Mouse (Mus musculus) ovary, postnatal 14 days (tissue): ENCODE measurements around the gene Wdr72.

Experiments
- DNase-seq: peaks from one replicate; pipeline ENCODE4 v3.0.0; 2022; ENCODE audit warnings: low spot score

The Wdr72 gene

DNA sequence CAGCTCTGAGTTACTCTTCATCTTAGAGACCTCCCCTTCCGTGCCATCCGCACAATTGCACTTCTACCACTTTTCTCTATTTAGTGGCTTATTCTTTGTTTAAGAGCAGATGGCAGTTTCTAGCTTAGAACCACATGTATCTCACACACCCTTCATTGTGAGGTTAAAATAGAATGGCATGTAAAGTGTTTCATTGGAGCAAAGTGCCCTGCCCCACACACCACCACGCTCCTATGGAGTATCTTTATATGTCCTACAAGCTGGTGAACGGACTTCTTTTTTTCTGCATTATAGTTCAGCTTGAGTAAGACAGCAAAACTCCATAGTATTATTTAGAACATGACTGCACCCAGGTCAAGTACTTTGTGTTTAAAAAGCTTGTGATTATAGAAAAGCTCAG, 137.9 kb downstream of the Wdr72 start:
- no peak for DNase-seq

DNA sequence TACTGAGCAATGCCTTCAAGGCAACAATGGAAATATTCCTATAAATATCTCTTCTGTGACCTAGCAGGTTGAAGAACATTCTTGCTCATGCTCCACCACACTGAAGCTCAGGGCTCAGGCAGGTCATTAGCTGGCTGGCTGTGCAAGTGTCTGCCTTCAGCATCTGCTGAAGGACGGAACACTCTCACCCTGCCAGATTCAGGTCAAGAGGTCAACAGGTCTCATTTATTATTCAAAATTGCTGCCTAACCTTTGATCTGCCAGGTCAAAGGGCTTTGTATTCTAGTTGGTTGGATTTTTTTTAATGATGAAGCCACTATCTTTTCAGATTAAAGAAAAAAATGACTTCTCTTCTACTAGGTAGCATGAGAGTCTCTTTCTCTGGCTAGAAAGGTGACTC, 139.3 kb downstream of the Wdr72 start:
- DNase-seq: no peak

DNA sequence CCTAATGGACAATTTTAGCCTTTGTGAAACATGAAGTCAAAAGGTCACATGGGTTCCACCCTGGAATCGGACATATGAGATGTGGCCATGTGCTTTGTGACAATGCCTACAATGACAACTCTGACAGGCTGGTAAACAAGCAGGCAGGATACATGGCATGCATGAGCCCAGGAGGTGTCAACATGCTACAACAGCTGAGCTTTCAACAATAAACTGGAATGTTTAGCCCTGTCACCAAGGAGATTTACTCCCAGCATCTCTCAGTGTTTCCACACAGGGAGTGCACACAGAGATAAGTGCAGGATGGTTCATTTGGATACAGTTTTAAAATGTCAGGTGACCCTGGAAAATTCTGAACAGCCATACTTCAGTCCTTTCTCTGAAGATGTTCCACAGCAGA, 140.4 kb downstream of the Wdr72 start:
- DNase-seq: no peak

DNA sequence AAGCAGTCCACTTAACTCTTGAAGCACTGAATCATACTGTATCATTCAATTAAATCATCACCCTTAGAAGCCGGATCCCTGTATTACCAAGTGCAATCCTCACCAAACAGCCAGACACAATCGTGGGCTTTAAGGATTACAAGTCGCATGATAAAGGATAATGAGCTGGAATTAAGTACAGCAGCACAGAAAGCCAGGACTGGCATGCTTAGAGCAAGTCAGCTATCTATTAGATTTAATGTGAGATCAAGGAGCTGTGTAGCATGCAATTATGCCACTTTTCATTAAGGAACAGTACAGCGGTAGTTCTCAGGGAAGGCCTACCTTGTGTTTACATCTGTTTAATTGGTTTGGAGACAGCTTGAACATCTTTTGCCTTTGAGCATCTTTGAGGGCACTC, 148.2 kb downstream of the Wdr72 start:
- no peak for DNase-seq

DNA sequence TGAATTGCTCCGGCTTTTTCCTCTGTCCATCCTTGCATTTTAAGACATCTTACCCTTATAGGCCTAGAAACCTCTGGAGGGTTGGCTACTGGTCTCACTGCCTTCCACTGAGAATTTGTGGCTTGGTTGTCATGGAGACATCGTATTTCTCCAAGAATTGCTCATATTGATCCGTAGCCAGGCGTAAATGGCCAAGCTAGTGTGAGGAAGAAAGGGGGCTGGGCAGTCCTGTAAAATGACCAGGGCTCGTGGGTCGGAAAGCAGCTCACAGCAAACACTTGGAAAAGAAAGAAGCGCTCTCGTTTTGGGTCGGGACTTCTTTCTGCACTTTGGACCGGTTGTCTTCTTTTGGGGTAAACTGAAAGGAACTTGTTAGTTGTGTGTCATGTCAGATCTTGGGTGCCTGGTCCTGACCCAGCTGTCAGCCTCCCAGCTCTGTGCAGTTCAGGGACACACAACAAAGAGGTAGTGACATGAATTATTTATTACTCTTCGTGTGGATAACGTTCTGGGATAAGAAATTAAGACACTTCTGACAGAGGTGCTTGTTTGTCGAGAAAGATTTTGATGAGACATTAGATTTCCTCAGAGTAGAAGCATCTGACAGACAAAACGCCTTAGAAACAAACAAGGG, 167.7 kb downstream of the Wdr72 start:
- DNase-seq: no peak

DNA sequence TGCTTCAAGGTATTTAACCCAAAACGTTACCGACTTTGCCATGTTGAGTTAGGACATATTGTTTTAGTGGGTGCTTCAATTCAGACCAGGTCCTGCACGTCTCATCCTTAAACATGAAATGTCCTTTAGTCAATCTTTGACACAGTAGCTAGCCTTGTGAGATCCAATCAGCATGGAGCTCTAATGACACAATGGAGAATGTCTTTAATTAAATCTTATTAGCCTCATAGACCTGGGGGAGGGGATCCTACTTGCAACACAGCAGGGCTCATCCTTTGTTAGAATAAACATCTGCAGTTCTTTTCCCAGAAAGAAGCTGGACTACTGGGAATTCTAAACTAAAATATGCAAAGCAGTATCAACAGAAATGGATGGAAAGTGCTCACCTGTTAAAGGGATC, 171.9 kb downstream of the Wdr72 start:
- DNase-seq: no peak

DNA sequence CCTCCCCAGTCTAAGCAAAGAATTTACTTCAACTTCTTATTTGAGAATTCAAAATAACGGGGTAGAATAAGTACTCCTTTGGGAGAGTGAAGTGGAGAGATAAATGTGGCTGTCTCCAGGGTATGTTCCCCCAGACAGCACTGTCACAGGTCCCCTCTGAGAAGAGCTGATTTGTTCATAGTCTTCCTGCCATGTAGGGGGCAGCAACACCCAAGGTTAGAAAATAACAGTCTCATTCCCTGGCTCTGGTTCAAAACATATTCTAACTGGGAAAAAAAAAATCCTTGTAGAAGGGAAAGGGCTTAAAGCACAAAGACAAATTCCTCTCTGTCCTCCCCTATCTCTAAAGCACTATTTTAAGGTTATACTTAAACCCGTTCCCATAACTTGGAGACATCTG, 176.1 kb downstream of the Wdr72 start:
- peak; percentile 8 for DNase-seq

DNA sequence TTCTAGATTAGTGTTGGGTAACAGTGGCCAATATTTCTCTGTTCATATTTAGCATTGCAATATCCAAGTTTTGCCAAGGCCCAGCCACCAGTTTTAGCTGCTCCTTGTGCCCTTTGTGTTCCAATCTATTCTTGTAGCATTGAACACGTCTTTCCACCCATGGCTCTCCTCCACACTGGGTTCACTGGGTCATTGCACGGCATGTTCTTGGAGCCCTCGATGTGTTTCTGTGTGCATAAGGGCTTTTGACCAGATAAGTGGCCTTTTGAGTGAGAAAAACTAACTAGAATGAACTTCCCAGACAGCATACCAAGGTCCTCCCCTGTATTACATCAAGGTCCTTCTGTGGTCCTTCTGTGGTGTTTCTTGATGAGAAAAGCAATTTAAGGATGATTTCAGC, 184.3 kb downstream of the Wdr72 start:
- DNase-seq: no peak

DNA sequence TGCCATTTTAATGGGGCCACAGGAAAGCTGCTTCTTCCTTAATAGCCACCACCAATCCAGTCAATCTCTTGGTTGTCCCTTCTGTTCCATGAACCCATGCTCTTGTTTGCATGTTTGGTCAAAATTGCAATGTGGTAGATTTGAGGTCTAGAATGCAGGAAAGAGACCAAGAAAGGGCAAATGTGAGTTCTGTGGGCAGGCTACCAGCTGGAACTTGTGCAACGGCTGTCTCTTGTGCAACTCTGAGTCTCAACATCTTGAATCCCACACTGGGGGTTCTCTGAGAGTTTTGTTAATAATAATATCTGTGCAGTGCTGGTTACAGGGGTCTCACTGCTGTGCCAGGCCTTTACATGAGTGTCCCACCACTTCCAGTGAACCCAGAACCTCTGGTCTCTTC, 208.6 kb downstream of the Wdr72 start:
- DNase-seq: no peak

DNA sequence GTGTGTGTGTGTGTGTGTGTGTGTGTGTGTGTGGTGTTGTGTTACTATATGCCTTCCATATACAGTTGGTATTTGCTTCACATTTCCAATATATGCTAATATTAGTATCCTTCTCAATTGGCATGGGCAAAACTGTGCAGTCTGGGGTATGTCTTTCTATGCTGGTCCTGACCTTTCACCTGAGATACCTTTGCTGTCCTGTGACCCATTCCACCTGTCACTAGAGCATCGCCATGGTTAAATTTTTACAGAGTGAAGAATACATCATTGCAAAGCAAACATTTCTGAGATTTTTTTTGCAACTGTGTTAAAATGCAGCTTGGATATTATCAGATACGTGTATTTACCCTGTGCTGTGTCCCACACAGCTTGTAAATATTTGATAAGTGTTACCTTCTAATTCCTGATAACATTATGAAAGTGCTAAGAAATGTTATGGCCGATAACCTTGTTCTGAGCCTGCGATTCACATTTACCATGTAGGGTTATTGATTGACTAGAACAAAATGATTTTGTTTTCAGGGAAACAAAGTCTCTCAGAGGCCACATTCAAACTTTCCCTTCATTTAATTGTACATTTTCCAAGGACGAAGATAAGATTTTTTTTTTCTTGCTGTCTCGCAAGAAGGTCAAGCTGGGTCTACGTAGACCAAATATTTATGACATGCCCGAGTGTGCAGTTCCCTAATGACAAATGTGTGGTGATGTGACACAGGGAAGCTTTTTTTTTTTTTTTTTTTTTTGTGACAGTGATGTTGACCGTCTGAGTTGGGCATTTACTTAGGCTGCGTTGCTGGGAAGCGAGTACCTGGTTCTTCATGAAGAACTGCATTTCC, 214.2 kb downstream of the Wdr72 start:
- DNase-seq: no peak

DNA sequence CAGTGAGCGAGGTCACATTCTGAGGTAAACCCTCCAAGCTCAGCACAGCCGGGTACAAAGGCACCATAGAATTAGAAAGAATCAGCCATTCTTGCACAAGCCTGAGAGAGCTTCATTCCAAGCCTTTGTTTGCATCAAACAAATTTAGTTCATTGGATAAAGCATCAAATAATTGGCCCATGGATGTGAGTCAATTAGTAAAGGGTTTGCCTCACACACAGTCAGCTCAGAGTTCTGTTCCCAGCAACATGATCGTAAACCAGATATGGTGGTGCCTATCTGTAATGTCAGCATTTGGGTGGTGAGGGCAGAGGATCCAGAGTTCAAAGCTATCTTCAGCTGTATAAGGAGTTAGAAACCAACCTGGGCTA, 214.8 kb downstream of the Wdr72 start:
- no peak for DNase-seq

DNA sequence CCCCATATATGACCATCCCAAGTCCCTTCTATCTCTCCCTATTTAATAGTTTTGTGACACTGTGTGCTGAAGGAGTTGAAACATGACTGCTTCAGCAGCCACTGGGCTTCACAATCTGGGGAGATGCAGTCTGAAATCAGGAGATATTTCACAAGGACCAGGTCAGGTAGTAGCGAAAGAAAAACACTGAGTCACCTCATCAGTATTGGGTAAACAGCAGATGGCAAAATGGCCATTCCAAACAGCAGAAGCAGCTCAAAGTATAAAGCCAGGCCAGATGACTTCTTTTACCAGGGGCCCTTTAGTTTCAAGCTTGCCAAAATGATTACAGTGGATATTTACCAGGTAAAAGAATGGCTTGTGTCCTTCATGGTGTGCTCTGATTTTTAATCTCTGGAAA, 215.8 kb downstream of the Wdr72 start:
- DNase-seq: no peak

DNA sequence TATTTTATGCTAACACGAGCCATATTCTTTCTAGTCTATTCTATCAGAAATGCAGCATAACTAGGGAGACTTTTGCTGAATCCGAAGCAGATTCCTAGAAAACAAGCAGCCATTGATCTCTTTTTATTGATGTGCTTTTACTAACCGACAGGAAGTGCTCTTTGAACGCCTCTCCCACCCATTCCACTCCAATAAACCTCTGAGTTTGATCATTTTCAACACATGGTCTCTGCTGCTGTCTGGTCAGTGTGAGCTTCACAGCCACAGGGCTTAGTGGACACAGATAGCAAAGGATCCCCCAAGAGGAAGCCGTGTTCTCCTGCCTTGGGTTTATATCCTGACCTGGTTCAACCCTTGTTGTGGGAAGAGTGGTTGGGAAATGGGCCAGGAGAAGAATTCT, 218.7 kb downstream of the Wdr72 start:
- no peak for DNase-seq

DNA sequence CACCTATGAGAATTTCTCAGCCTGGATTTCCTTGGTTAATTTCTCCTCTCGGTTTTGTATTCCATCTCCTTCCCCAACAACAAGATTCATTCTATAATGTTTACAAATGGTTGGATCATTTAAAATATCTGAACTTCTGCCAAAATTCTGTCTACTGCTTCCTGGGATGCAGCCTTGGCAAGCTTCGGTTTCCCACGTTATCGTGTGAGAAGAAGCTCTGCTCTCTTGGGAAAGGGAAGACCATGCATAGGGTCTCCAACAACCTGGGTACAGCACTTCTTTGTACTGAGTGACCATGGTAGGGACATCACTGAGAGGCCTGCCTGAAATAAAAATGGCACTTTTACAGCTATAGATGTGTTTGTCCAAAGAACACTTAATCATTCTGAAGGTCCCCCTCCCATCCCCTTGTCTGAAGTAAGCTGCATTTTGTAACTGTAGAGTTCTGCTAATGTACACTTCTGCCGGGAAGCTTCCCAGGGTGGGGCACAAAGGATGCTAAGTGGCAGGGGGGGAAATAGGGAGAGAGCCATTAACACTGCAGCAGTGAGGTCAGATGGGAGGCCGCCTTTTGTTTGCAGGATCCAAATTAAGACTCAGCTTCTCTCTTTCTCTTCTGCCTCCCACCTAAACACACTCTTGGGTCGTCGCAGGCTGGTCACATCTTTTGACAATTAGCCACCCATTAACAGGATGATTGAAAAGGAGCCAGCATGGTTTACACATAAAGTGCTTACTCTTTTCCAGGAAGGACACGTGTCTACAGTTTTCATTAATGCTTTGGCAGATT, 220.7 kb downstream of the Wdr72 start:
- no peak for DNase-seq

DNA sequence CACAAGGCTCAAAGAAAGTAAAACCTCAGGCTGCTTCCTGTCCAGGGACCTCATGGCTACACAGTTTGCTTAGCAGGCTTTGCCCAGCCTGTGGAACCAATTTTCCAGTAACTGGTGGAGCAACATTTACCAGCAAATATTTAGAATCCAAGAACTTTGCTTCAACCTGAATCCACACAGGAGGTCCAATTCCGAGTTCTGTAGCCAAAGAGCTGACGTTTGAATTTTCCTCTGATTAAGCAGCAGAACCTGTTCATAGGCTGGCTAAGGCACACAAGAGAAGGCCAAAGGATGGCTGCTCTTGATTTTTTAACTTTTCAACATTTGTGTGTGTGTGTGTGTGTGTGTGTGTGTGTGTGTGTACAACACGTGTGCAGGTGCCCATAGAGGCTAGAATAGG, 222.2 kb downstream of the Wdr72 start:
- DNase-seq: no peak
